Mouse (Mus musculus): ENCODE measurements around the gene Insl3.
"Not testable (repeated sequence)": the region's sequence is repeated elsewhere in the genome, so short reads cannot be mapped to it uniquely, and the experiment has no call there.

Gene Insl3

DNA sequence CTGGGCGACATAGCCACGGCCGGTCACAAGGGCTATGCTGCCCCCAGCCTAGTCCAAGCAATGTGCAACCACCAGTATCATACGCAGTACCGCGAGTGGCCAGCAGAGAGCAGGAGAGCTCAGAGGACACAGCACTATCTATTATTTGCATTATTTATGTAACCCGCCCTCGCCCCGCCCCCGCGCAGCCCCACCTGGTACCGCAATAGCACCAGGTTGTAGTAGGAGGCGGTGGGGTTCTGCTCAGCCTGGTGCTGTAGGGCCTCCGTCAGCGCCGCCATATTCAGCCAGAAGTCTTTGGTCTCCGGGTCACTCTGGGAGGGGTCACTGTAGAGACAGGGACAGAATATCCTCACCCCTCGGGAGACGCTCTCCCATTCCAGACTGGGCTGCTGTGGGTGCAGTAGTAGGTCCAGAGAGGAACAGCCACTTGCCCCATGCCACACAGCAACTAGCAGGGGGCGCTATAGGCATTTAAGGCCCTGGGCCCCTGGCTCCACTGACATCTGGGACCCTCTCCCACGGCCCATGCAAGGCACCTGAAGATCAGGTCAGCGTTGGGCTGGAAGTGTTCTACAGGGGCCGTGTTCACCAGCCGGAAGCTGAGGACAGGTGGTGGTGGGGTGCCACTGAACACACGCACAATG is 20.9 kb downstream of the Insl3 start:
- peak; percentile 56 to 79 for DNase-seq

GRCm38 (mm10) chr8:71711574-71711973 is 22.6 kb downstream of the Insl3 start:
- peak in 1 of 2 experiments; percentile 4 for DNase-seq

DNA sequence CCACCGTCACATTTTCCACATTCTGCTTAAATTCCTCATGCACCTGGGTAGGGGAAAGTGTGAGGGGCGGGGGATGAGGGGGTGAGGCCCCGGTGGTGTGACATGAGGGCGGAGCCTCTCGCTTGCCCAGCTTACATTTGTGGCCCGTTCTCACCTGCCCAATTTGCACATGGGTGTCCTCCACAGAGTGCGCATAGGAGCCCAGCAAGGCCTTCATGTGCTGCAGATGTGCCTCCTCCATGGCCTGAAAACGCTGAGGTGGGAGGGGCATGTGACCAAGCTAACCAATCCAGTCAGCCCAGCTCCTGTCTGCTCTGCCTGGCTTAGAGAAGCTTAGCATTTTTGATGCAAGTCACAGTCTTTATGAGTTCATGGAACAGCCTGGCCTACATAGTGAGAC is 26.5 kb downstream of the Insl3 start:
- no peak for DNase-seq

DNA sequence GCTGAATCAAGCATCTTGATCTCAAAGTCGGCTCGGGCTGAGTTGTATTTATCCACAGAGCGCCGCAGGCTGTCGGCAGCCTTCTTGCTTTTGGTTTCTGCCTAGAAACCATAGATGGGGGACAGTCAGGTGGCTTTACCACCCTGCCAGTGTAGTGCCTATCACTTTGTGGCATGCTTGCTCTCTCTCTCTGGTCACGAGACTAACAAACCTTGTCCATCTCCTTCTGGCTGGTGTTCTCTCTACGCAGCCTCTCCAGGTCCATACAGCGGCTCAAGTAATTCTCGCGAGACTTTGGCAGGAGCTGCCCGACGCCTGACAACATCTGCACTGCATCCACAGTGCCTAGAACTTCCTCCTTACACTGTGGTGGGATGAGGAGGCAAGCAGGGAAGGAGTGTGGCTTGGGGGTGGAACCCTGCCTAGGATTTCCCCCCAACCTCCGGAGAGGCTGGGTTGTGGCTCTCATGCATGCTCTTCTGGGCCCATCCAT is 27.6 kb downstream of the Insl3 start:
- no peak for DNase-seq

DNA sequence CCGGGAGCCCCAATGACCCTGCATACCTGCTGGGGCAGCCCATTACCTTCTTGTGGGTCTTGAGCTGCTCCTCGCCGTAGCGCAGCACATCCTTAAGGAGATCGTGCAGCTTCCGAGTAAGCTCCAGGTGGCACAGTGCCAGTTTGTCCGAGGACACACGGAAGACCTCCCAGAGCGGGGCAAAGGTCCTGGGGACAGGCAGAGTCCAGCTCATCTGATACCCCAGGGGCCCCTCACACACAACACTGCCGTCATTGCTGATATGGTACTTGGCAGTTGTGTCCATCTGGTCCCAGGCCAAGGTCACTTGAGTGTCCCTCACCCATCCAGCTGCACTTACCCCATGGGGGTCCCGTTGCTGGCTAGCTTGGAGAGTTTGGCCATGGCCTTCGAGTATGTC is 28.1 kb downstream of the Insl3 start:
- DNase-seq: no peak

DNA sequence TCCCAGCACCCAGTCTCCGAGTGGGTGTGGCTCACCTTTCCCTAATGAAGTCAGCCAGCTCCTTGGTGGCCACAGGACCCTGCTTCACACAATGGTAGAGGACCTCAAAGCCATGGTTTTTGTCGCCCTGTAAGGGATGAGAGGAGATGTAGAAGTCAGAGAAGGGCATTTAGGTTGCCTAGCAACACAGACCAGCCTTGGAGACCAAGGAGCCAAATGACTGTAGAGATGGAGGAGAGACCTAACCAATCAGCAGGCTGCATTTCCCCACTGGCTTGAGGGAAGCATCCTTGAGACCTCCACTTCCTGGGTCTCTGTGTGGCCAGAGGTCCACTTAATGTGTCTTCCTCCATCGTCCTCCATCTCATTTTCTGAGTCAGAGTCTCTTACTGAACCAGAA is 29.2 kb downstream of the Insl3 start:
- no peak for DNase-seq

DNA sequence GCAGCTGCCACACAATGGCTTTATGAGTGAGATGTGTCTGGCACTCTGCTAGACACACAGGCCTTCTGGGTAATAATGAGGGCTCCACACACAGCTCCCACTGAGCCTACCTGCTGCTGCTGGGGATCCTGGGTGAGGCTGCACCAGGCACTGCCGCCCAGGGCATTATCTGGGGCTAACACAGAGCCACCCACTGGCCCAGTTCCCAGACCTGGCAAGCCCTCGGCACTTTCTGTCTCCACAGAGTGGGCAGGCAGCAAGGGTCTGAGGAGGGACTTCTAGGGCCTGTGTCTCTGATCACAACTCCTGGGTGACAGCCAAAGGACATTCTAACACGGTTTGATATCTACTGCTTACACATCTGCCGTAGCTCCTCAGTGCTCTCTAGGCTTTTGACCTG is 30.2 kb downstream of the Insl3 start:
- no peak for DNase-seq

GRCm38 (mm10) chr8:71719928-71720457 is 31.0 kb downstream of the Insl3 start:
- no peak for DNase-seq

- peak; percentile 75 to 79 for DNase-seq
Measured at GRCm38 (mm10) chr8:71723047-71723551, 34.1 kb downstream of the Insl3 start.

GRCm38 (mm10) chr8:71724389-71724788 is 35.4 kb downstream of the Insl3 start:
- no peak for DNase-seq

GRCm38 (mm10) chr8:71725122-71725924 is 36.3 kb downstream of the Insl3 start, which contains the start of gene Fcho1:
Gene Fcho1, minus strand, starts transcription at chr8:71725716.
- DNase-seq: peak; percentile 75 to 86

GRCm38 (mm10) chr8:71728240-71728785 is 39.3 kb downstream of the Insl3 start:
- no peak for DNase-seq

GRCm38 (mm10) chr8:71728826-71729620 is 40.0 kb downstream of the Insl3 start:
- DNase-seq: no peak

DNA sequence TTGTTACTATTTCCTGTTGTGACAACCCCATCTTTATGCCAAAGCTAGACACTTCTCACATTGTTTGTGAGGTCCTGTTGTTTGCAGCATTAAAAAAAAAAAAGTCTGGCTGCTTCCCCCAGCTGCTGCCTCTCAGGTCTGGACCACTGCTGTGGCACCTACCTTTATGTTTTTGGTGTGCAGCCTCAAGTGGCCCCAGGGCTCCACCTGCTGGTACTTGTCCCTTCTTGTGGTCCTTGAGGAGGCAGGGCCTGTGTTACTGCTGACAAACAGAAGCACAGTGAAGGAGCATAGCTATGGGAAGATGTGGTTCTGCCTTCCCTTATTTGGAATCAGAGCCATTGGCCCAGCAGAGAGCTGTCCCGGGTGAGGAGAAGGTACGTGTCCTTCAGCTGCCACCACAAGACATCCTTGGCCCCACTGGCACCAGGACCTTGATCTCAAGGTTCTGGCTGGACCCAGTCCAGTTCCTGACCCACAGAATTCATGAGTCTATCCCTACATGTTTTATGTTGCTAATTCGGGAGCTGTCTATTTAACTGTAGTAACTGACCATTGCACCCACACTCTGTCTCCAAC is 42.7 kb downstream of the Insl3 start:
- peak; percentile 63 to 83 for DNase-seq

GRCm38 (mm10) chr8:71738316-71738715 is 49.3 kb downstream of the Insl3 start:
- DNase-seq: not testable (repeated sequence)
